Mouse (Mus musculus) heart, embryonic 12.5 days (tissue): Measurements from ENCODE around the gene Exoc3l4. TPM values are rescaled to one million over a fixed set of nuclear protein-coding genes. Genes with fewer than 3 reads are reported as not detected.

Source experiments
- ATAC-seq: fragments of 200-750 bp; cut with Nextera tagmentation; 2 replicates; pipeline ENCODE4 v1.8.0; 2017; ENCODE audit warnings: moderate TSS enrichment, moderate library complexity; ENCODE audit not compliant: insufficient number of reproducible peaks, low FRiP score
- H3K27ac ChIP-seq: fragments of 300-500 bp; sonication (generic); 2 replicates; pipeline ENCODE4 v1.5.1; 2016; ENCODE audit warnings: mild to moderate bottlenecking, moderate library complexity; ENCODE audit not compliant: poor library complexity, severe bottlenecking
- H3K27me3 ChIP-seq: fragments of 300-500 bp; sonication (generic); replicated peaks from 2 replicates; pipeline ENCODE4 v1.6.1; 2016; ENCODE audit warnings: mild to moderate bottlenecking, moderate library complexity
- H3K36me3 ChIP-seq: fragments of 300-500 bp; sonication (generic); 2 replicates; pipeline ENCODE4 v1.6.1; 2016; ENCODE audit warnings: mild to moderate bottlenecking, moderate library complexity
- H3K4me1 ChIP-seq: fragments of 300-500 bp; sonication (generic); replicated peaks from 2 replicates; pipeline ENCODE4 v1.6.1; 2016; ENCODE audit warnings: mild to moderate bottlenecking
- H3K4me2 ChIP-seq: fragments of 300-500 bp; sonication (generic); 2 replicates; pipeline ENCODE4 v1.6.1; 2016; ENCODE audit warnings: mild to moderate bottlenecking, moderate library complexity
- H3K4me3 ChIP-seq: fragments of 300-500 bp; sonication (generic); 2 replicates; pipeline ENCODE4 v1.5.1; 2016; ENCODE audit warnings: mild to moderate bottlenecking
- H3K9ac ChIP-seq: fragments of 300-500 bp; sonication (generic); 2 replicates; pipeline ENCODE4 v1.6.1; 2016; ENCODE audit warnings: mild to moderate bottlenecking, moderate library complexity
- H3K9me3 ChIP-seq: fragments of 300-500 bp; sonication (generic); replicated peaks from 2 replicates; pipeline ENCODE4 v1.6.1; 2016; ENCODE audit warnings: mild to moderate bottlenecking, moderate library complexity
- WGBS: fragments of 180-500 bp; shearing (Covaris S2); methylation state at CpG from one replicate; pipeline ENCODE4 v1.1.7; 2016; 5-methylcytosine and 5-hydroxymethylcytosine counted together
- polyA plus RNA-seq: library from polyadenylated mRNA; unstranded; fragments of >200 nt; fragmentation: Nextera tagmentation; extraction: Ambion mirVana; gene quantifications from 2 replicates; pipeline ENCODE4 v1.2.1, GENCODE M21; 2016

Gene Exoc3l4
- polyA plus RNA-seq, 1 experiment from 2014 or later = 8.5 TPM

- H3K36me3 ChIP-seq = no peaks in the 10 kb centered on the region
- peaks cover 67% of the 10 kb centered on the region for H3K4me1 ChIP-seq
- no peak overlapping the region for H3K9ac ChIP-seq
- no peak for ATAC-seq
- H3K27ac ChIP-seq = no peak overlapping the region
- WGBS = 52% methylated on average over 12 of the region's 12 CpGs
- H3K27me3 ChIP-seq = peaks cover 84% of the 10 kb centered on the region
- H3K4me3 ChIP-seq = no peak overlapping the region
- no peak overlapping the region for H3K4me2 ChIP-seq
- H3K9me3 ChIP-seq = no peaks in the 10 kb centered on the region
Observed at GRCm38 (mm10) chr12:111427438-111428113, 10.8 kb downstream of the Exoc3l4 start.

GRCm38 (mm10) chr12:111428364-111428763 is 11.5 kb downstream of the Exoc3l4 start:
- Histone ChIP-seq H3K27me3 (peaks cover 84% of the 10 kb centered on the region), H3K9me3 (no peaks in the 10 kb centered on the region), H3K4me1 (peaks cover 70% of the 10 kb centered on the region), H3K4me3 (no peak overlapping the region), H3K36me3 (no peaks in the 10 kb centered on the region), H3K9ac (no peak overlapping the region), H3K4me2 (peak overlapping the region; percentile 90), H3K27ac (peak overlapping the region; percentile 64; the same call in 1 of the 2 replicates)
- WGBS = 20% methylated on average over 8 of the region's 8 CpGs
- ATAC-seq = no peak

GRCm38 (mm10) chr12:111428961-111429911 is 12.4 kb downstream of the Exoc3l4 start:
- WGBS = under 1% methylated on average over 40 of the region's 40 CpGs
- Histone ChIP-seq H3K4me3 (peak overlapping the region; percentile 51), H3K36me3 (no peaks in the 10 kb centered on the region), H3K27ac (peak overlapping the region; percentile 64), H3K27me3 (peaks cover 80% of the 10 kb centered on the region), H3K9me3 (no peaks in the 10 kb centered on the region), H3K4me1 (peaks cover 74% of the 10 kb centered on the region), H3K9ac (peak overlapping the region; percentile 70), H3K4me2 (peak overlapping the region; percentile 90)
- no peak for ATAC-seq

GRCm38 (mm10) chr12:111430049-111430867 is 13.4 kb downstream of the Exoc3l4 start:
- H3K9ac ChIP-seq = peak overlapping the region; percentile 70
- ATAC-seq = no peak
- peak overlapping the region; percentile 90 for H3K4me2 ChIP-seq
- peak overlapping the region; percentile 51 for H3K4me3 ChIP-seq
- peaks cover 84% of the 10 kb centered on the region for H3K4me1 ChIP-seq
- H3K9me3 ChIP-seq = no peaks in the 10 kb centered on the region
- peaks cover 76% of the 10 kb centered on the region for H3K27me3 ChIP-seq
- WGBS = 10% methylated on average over 27 of the region's 27 CpGs
- H3K36me3 ChIP-seq = no peaks in the 10 kb centered on the region
- H3K27ac ChIP-seq = peak overlapping the region; percentile 64

- Histone ChIP-seq H3K4me3 (no peak overlapping the region), H3K4me2 (peak overlapping the region; percentile 90), H3K4me1 (peaks cover 84% of the 10 kb centered on the region), H3K27me3 (peaks cover 70% of the 10 kb centered on the region), H3K27ac (peak overlapping the region; percentile 61; the same call in 1 of the 2 replicates), H3K36me3 (no peaks in the 10 kb centered on the region), H3K9me3 (no peaks in the 10 kb centered on the region), H3K9ac (peak overlapping the region; percentile 10; the same call in 1 of the 2 replicates)
- ATAC-seq = no peak
- 30% methylated on average over 14 of the region's 14 CpGs for WGBS
Observed at GRCm38 (mm10) chr12:111430868-111431817, 14.3 kb downstream of the Exoc3l4 start.

- Histone ChIP-seq H3K36me3 (no peaks in the 10 kb centered on the region), H3K9me3 (no peaks in the 10 kb centered on the region), H3K4me1 (peaks cover 89% of the 10 kb centered on the region), H3K4me3 (no peak overlapping the region), H3K27ac (peak overlapping the region; percentile 61), H3K9ac (no peak overlapping the region), H3K27me3 (peaks cover 77% of the 10 kb centered on the region), H3K4me2 (no peak overlapping the region)
- ATAC-seq = peak; percentile 10; the same call in 1 of the 2 replicates
- WGBS = 37% methylated on average over 4 of the region's 4 CpGs
Observed at GRCm38 (mm10) chr12:111432097-111432496, 15.3 kb downstream of the Exoc3l4 start.

- no peak overlapping the region for H3K4me2 ChIP-seq
- no peak for ATAC-seq
- H3K27me3 ChIP-seq = peaks cover 77% of the 10 kb centered on the region
- H3K9me3 ChIP-seq = no peaks in the 10 kb centered on the region
- H3K9ac ChIP-seq = no peak overlapping the region
- H3K4me1 ChIP-seq = peaks cover 92% of the 10 kb centered on the region
- no peak overlapping the region for H3K4me3 ChIP-seq
- 50% methylated on average over 5 of the region's 5 CpGs for WGBS
- peak overlapping the region; percentile 76 for H3K27ac ChIP-seq
- H3K36me3 ChIP-seq = no peaks in the 10 kb centered on the region
Observed at GRCm38 (mm10) chr12:111432751-111433331, 16.0 kb downstream of the Exoc3l4 start.

- ATAC-seq = no peak
- H3K36me3 ChIP-seq = no peaks in the 10 kb centered on the region
- no peaks in the 10 kb centered on the region for H3K9me3 ChIP-seq
- peak overlapping the region; percentile 33 for H3K4me2 ChIP-seq
- peaks cover 78% of the 10 kb centered on the region for H3K4me1 ChIP-seq
- no peak overlapping the region for H3K9ac ChIP-seq
- H3K27ac ChIP-seq = peak overlapping the region; percentile 76
- 49% methylated on average over 7 of the region's 7 CpGs for WGBS
- H3K4me3 ChIP-seq = no peak overlapping the region
- H3K27me3 ChIP-seq = peaks cover 78% of the 10 kb centered on the region
Observed at GRCm38 (mm10) chr12:111434164-111434744, 17.4 kb downstream of the Exoc3l4 start.

- peak; percentile 63 for ATAC-seq
- H3K9ac ChIP-seq = 0 out of 2 replicates have a peak overlapping the region, but pooled peaks have one; percentile 33
- no peaks in the 10 kb centered on the region for H3K36me3 ChIP-seq
- H3K4me3 ChIP-seq = no peak overlapping the region
- peaks cover 72% of the 10 kb centered on the region for H3K4me1 ChIP-seq
- H3K4me2 ChIP-seq = peak overlapping the region; percentile 33
- WGBS = 4% methylated on average over 8 of the region's 8 CpGs
- peaks cover 77% of the 10 kb centered on the region for H3K27me3 ChIP-seq
- peak overlapping the region; percentile 76 for H3K27ac ChIP-seq
- no peaks in the 10 kb centered on the region for H3K9me3 ChIP-seq
Observed at GRCm38 (mm10) chr12:111434745-111435327, 18.0 kb downstream of the Exoc3l4 start.
